Mouse (Mus musculus): ENCODE measurements around the gene Dhrs3.

The Dhrs3 gene

GRCm38 (mm10) chr4:144972948-144973720 is 80.5 kb downstream of the Dhrs3 start:
- no peak for DNase-seq (ENCODE audit: low read depth, low spot score)

DNA sequence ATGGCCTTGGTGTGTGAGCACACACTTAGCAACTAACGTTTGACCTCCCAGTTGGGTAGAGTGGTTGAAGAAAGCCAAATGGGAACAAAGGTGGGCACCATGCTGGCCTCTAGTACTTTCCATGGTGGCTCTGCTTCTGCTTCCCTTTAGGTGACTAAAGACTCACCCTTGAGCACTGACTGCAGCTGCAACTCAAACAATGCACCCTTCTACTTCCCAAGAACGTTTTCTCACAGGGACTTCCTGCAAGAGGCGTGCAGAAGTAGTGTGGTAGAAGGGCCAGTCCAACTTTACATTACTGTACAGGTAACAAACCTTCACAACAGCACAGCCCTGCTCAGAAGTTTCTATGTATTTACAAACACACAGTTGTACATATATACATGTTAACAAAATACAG is 81.8 kb downstream of the Dhrs3 start:
- no peak for DNase-seq (ENCODE audit: low read depth, low spot score)

DNA sequence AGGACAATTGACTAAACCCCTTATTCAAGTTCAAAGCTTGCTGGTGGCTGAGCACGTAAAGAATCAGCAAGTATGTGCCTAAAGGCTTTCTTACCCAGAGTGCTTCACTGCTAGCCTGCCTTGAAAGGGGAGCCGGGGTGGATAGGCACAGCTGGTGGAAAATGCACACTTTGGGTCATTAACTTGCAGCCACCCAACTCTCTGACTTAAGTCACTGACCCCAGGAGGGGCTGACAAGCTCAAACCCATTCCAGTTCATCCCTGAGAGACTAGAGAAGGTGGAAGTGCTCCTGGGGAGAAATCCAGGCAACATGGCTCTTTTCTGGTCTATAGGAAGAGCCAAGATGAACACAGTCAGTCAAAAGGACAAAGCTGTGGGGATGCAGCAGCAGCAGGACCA is 82.9 kb downstream of the Dhrs3 start:
- DNase-seq (ENCODE audit: low read depth, low spot score), result no peak

- no peak for DNase-seq (ENCODE audit: low read depth, low spot score)
Measured at GRCm38 (mm10) chr4:144977057-144977456, 84.4 kb downstream of the Dhrs3 start.

Measured in retina, adult 2 months (tissue).